Mouse (Mus musculus) liver, embryonic 13.5 days (tissue): ENCODE measurements around the gene Sobp. TPM values are rescaled to one million over a fixed set of nuclear protein-coding genes. Genes with fewer than 3 reads are reported as not detected.
A peak's percentile ranks its signal among the peaks of the same experiment; 100 is the strongest.

Experiments used
- ATAC-seq: fragments of 200-750 bp; cut with Nextera tagmentation; 2 replicates; pipeline ENCODE4 v1.8.0; 2017; ENCODE audit warnings: low read depth, mild to moderate bottlenecking, moderate number of reproducible peaks, moderate library complexity
- DNase-seq: peaks from one replicate; pipeline ENCODE4 v3.0.0; 2022
- H3K27ac ChIP-seq: fragments of 300-500 bp; sonication (generic); 2 replicates; pipeline ENCODE4 v1.5.1; 2015; ENCODE audit warnings: moderate library complexity, mild to moderate bottlenecking, inconsistent platforms
- H3K27me3 ChIP-seq: fragments of 300-500 bp; sonication (generic); 2 replicates; pipeline ENCODE4 v1.6.1; 2015; ENCODE audit warnings: mild to moderate bottlenecking, inconsistent platforms
- H3K36me3 ChIP-seq: fragments of 300-500 bp; sonication (generic); 2 replicates; pipeline ENCODE4 v1.6.1; 2015; ENCODE audit warnings: mild to moderate bottlenecking, inconsistent platforms
- H3K4me1 ChIP-seq: fragments of 300-500 bp; sonication (generic); replicated peaks from 2 replicates; pipeline ENCODE4 v1.6.1; 2015; ENCODE audit warnings: inconsistent platforms
- H3K4me2 ChIP-seq: fragments of 300-500 bp; sonication (generic); 2 replicates; pipeline ENCODE4 v1.6.1; 2015; ENCODE audit warnings: inconsistent platforms, mild to moderate bottlenecking, moderate library complexity
- H3K4me3 ChIP-seq: fragments of 300-500 bp; sonication (generic); replicated peaks from 2 replicates; pipeline ENCODE4 v1.5.1; 2015; ENCODE audit warnings: mild to moderate bottlenecking, inconsistent platforms
- H3K9ac ChIP-seq: fragments of 300-500 bp; sonication (generic); 2 replicates; pipeline ENCODE4 v1.6.1; 2015; ENCODE audit warnings: mild to moderate bottlenecking, inconsistent platforms
- H3K9me3 ChIP-seq: fragments of 300-500 bp; sonication (generic); replicated peaks from 2 replicates; pipeline ENCODE4 v1.6.1; 2016; ENCODE audit warnings: inconsistent platforms
- WGBS: fragments of 180-500 bp; shearing (Covaris S2); methylation state at CpG from one replicate; pipeline ENCODE4 v1.1.7; 2015; ENCODE audit not compliant: insufficient replicate concordance; 5-methylcytosine and 5-hydroxymethylcytosine counted together
- polyA plus RNA-seq: library from polyadenylated mRNA; unstranded; fragments of >200 nt; fragmentation: Nextera tagmentation; extraction: Ambion mirVana; gene quantifications from 2 replicates; pipeline ENCODE4 v1.2.1, GENCODE M21; 2015

Gene Sobp
- polyA plus RNA-seq = 0.02 and 0.03 TPM in 2 replicates

- under 1% methylated on average over 75 of the region's 91 CpGs for WGBS
- Histone ChIP-seq H3K4me3 (peak within 1 kb of the TSS; percentile 55), H3K4me2 (peak within 1 kb of the TSS; percentile 72), H3K9ac (no peak within 1 kb of the TSS), H3K9me3 (no peaks in the 10 kb centered on the region), H3K27ac (no peak within 1 kb of the TSS), H3K27me3 (peaks cover 93% of the 10 kb centered on the region), H3K36me3 (no peaks in the 10 kb centered on the region), H3K4me1 (peaks cover 7% of the 10 kb centered on the region; the same call in 1 of the 2 replicates)
- ATAC-seq (no peak), DNase-seq (no peak)
Observed at GRCm38 (mm10) chr10:43174326-43175155, at the start of gene Sobp, which contains the start of gene 9030612E09Rik. Sobp (minus strand) TSS chr10:43174530. 9030612E09Rik (plus strand) TSS chr10:43174704.

- Histone ChIP-seq H3K9ac (no peak overlapping the region), H3K4me2 (no peak overlapping the region), H3K27me3 (no peaks in the 10 kb centered on the region), H3K27ac (no peak overlapping the region), H3K9me3 (no peaks in the 10 kb centered on the region), H3K4me3 (no peak overlapping the region), H3K4me1 (peaks cover 43% of the 10 kb centered on the region), H3K36me3 (no peaks in the 10 kb centered on the region)
- 74% methylated on average over 2 of the region's 2 CpGs for WGBS
- ATAC-seq (no peak), DNase-seq (no peak)
Observed at GRCm38 (mm10) chr10:43223391-43223790, 49.1 kb upstream of the Sobp start.

- Histone ChIP-seq H3K27me3 (no peaks in the 10 kb centered on the region), H3K4me2 (peak overlapping the region; percentile 91), H3K27ac (peak overlapping the region; percentile 86), H3K4me1 (peaks cover 37% of the 10 kb centered on the region), H3K36me3 (no peaks in the 10 kb centered on the region), H3K9me3 (no peaks in the 10 kb centered on the region), H3K4me3 (peak overlapping the region; percentile 85), H3K9ac (peak overlapping the region; percentile 94)
- no peak for DNase-seq
- WGBS = 1% methylated on average over 25 of the region's 25 CpGs
- peak; percentile 37 for ATAC-seq
Observed at GRCm38 (mm10) chr10:43221659-43222058, 47.3 kb upstream of the Sobp start.

- H3K4me1 ChIP-seq = peaks cover 31% of the 10 kb centered on the region
- peak; percentile 93 for DNase-seq
- H3K9ac ChIP-seq = peak within 1 kb of the TSS; percentile 94
- no peaks in the 10 kb centered on the region for H3K27me3 ChIP-seq
- H3K4me2 ChIP-seq = peak within 1 kb of the TSS; percentile 91
- H3K9me3 ChIP-seq = no peaks in the 10 kb centered on the region
- under 1% methylated on average over 50 of the region's 50 CpGs for WGBS
- peak; percentile 98 for ATAC-seq
- H3K4me3 ChIP-seq = peak within 1 kb of the TSS; percentile 85
- no peaks in the 10 kb centered on the region for H3K36me3 ChIP-seq
- peak within 1 kb of the TSS; percentile 86 for H3K27ac ChIP-seq
Observed at GRCm38 (mm10) chr10:43220910-43221625, 46.7 kb upstream of the Sobp start, which contains the start of gene Pdss2. Pdss2 (plus strand) TSS chr10:43221486.

GRCm38 (mm10) chr10:43220479-43220878 is 46.1 kb upstream of the Sobp start:
- DNase-seq (no peak), ATAC-seq (no peak)
- Histone ChIP-seq H3K27ac (peak overlapping the region; percentile 86), H3K9ac (peak overlapping the region; percentile 94), H3K4me1 (peaks cover 25% of the 10 kb centered on the region), H3K36me3 (no peaks in the 10 kb centered on the region), H3K4me2 (peak overlapping the region; percentile 91), H3K4me3 (peak overlapping the region; percentile 85), H3K9me3 (no peaks in the 10 kb centered on the region), H3K27me3 (no peaks in the 10 kb centered on the region)
- 13% methylated on average over 7 of the region's 7 CpGs for WGBS

GRCm38 (mm10) chr10:43217361-43217900 is 43.1 kb upstream of the Sobp start:
- no peak overlapping the region for H3K9ac ChIP-seq
- no peak overlapping the region for H3K27ac ChIP-seq
- ATAC-seq (no peak), DNase-seq (no peak)
- H3K36me3 ChIP-seq = no peaks in the 10 kb centered on the region
- no peak overlapping the region for H3K4me2 ChIP-seq
- WGBS = 81% methylated on average over 13 of the region's 13 CpGs
- H3K9me3 ChIP-seq = no peaks in the 10 kb centered on the region
- H3K4me1 ChIP-seq = peaks cover 16% of the 10 kb centered on the region
- H3K4me3 ChIP-seq = no peak overlapping the region
- H3K27me3 ChIP-seq = no peaks in the 10 kb centered on the region

GRCm38 (mm10) chr10:43211866-43212265 is 37.5 kb upstream of the Sobp start:
- H3K4me1 ChIP-seq = no peaks in the 10 kb centered on the region
- 26% methylated on average over 6 of the region's 6 CpGs for WGBS
- H3K9me3 ChIP-seq = no peaks in the 10 kb centered on the region
- no peak overlapping the region for H3K4me2 ChIP-seq
- no peak overlapping the region for H3K9ac ChIP-seq
- no peak overlapping the region for H3K4me3 ChIP-seq
- H3K27ac ChIP-seq = no peak overlapping the region
- H3K27me3 ChIP-seq = no peaks in the 10 kb centered on the region
- no peaks in the 10 kb centered on the region for H3K36me3 ChIP-seq
- ATAC-seq (no peak), DNase-seq (peak; percentile 27)

GRCm38 (mm10) chr10:43203865-43204264 is 29.5 kb upstream of the Sobp start:
- H3K4me2 ChIP-seq = no peak overlapping the region
- no peak for DNase-seq
- ATAC-seq = no peak
- no peaks in the 10 kb centered on the region for H3K9me3 ChIP-seq
- 62% methylated on average over 3 of the region's 3 CpGs for WGBS
- no peaks in the 10 kb centered on the region for H3K27me3 ChIP-seq
- H3K4me3 ChIP-seq = no peak overlapping the region
- H3K36me3 ChIP-seq = no peaks in the 10 kb centered on the region
- no peak overlapping the region for H3K9ac ChIP-seq
- no peaks in the 10 kb centered on the region for H3K4me1 ChIP-seq
- no peak overlapping the region for H3K27ac ChIP-seq

- no peak overlapping the region for H3K4me3 ChIP-seq
- ATAC-seq = no peak
Observed at GRCm38 (mm10) chr10:43200206-43200605, 25.9 kb upstream of the Sobp start.

GRCm38 (mm10) chr10:43180313-43180912 is 6.1 kb upstream of the Sobp start:
- Histone ChIP-seq H3K9me3 (no peaks in the 10 kb centered on the region), H3K27ac (no peak overlapping the region), H3K4me2 (no peak overlapping the region), H3K9ac (no peak overlapping the region), H3K27me3 (peaks cover 44% of the 10 kb centered on the region), H3K36me3 (no peaks in the 10 kb centered on the region), H3K4me3 (no peak overlapping the region), H3K4me1 (no peaks in the 10 kb centered on the region)
- no peak for ATAC-seq
- WGBS = 48% methylated on average over 5 of the region's 5 CpGs
- no peak for DNase-seq

More at GRCm38 (mm10) chr10:43200206-43200605, 25.9 kb upstream of the Sobp start:
- Histone ChIP-seq H3K27ac (no peak overlapping the region), H3K4me1 (no peaks in the 10 kb centered on the region), H3K9ac (no peak overlapping the region), H3K27me3 (no peaks in the 10 kb centered on the region), H3K4me2 (no peak overlapping the region), H3K36me3 (no peaks in the 10 kb centered on the region), H3K9me3 (no peaks in the 10 kb centered on the region)
- 82% methylated on average over 2 of the region's 2 CpGs for WGBS
- DNase-seq = no peak

- ATAC-seq (no peak), DNase-seq (no peak)
- no peak overlapping the region for H3K9ac ChIP-seq
Observed at GRCm38 (mm10) chr10:43175156-43175601, 849 bp upstream of the Sobp start.

More at GRCm38 (mm10) chr10:43175156-43175601, 849 bp upstream of the Sobp start:
- Histone ChIP-seq H3K9me3 (no peaks in the 10 kb centered on the region), H3K4me1 (peaks cover 7% of the 10 kb centered on the region; the same call in 1 of the 2 replicates), H3K27me3 (peaks cover 90% of the 10 kb centered on the region), H3K36me3 (no peaks in the 10 kb centered on the region), H3K4me2 (peak overlapping the region; percentile 72), H3K4me3 (peak overlapping the region; percentile 55), H3K27ac (no peak overlapping the region)
- WGBS = 1% methylated on average over 18 of the region's 18 CpGs
